Comparison of ENCODE assay signal across 9 mouse cellular contexts in the genomic region with DNA sequence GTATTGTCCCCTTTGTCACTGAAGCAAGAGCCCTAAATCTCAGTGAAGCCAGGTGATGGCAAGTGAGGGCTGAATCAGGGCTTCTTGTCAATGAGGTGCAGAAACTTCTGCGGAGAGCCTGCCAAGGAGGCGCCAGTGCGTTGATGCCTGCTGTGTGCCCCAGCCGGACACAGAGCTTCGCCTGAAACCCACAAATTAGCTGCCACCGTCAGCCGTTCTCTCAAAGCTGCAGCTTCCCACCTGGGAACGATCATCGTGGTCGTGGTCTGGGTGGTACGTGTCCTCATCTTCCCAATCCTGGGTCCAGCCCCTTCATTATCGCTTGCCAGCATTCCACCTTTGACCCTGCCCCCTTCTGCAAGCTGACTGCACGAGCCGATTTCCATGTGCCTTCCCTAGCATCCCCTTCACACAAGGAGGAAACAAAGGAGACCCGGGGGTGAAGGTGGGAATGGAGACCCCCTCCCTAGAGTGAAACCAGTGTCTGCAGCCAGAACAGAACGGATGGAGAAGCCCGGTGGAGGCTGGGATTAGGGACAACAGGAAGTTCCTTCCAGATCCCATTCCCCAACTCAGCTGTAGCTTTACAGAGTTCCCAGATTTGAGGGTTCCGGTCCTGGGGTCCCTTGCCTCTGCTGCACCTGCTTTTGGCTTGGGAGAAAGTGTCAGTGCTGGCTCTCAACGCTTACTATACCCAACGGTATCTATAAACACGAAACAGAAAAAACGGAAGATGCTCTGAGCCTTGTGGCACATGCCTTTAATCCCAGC. TPM values are rescaled to one million over a fixed set of nuclear protein-coding genes. Genes with fewer than 3 reads are reported as not detected.
DNase-seq lines count a peak whose midpoint lies in the region; ATAC-seq lines count a peak whose summit lies in the region.
"Had no signal": no experiment of that assay in that cellular context is flagged by ENCODE, and none has a peak within 500 bp of the region (broad histone marks: within the 10 kb centered on the region; RNA-seq: fewer than 3 reads in every experiment).

No protein-coding gene starts in this region.

- peak; percentile 56 for DNase-seq in adrenal gland, adult 2 months
- DNase-seq in cerebellum, postnatal 10 days = peak; percentile 88
- peak; percentile 32 to 67 for DNase-seq in frontal cortex, postnatal 25 days (ENCODE audit: low spot score in 2 of 2)
- DNase-seq in intestine, embryonic 14.5 days (ENCODE audit: low spot score) = peak; percentile 82
- peak; percentile 45 to 61 for DNase-seq in left cerebral cortex, adult 8-10 months (ENCODE audit: low spot score in 2 of 2)
- DNase-seq in right cerebral cortex, postnatal 4 days = peak; percentile 70
- DNase-seq in spleen, adult 12 weeks (ENCODE audit: low spot score) = no peak

- peaks cover 16% of the 10 kb centered on the region; the same call in 1 of the 2 replicates for H3K36me3 ChIP-seq in intestine, embryonic 14.5 days (ENCODE audit: control insufficient read depth, insufficient read depth, low read length)

- under 1% methylated on average over 22 of the region's 22 CpGs for WGBS in intestine, embryonic 14.5 days

- H3K4me1 ChIP-seq in intestine, embryonic 14.5 days (replicated peaks; ENCODE audit: control insufficient read depth, insufficient read depth, low read length) = peaks cover 17% of the 10 kb centered on the region

- no peaks in the 10 kb centered on the region for H3K27me3 ChIP-seq in intestine, embryonic 14.5 days (replicated peaks; ENCODE audit: control insufficient read depth, insufficient read depth, low read length)

- H3K27ac ChIP-seq in intestine, embryonic 14.5 days (ENCODE audit: low read depth) = no peak overlapping the region

- peak overlapping the region; percentile 65 for H3K9ac ChIP-seq in intestine, embryonic 14.5 days (ENCODE audit: low read length)

- ATAC-seq in intestine, embryonic 14.5 days (replicated peaks; ENCODE audit: low FRiP score, low TSS enrichment, low read depth) = peak; percentile 78
- ATAC-seq in megakaryocyte progenitor cell, adult 5-6 weeks (replicated peaks; ENCODE audit: poor library complexity) = peak; percentile 51

- no peaks in the 10 kb centered on the region for H3K9me3 ChIP-seq in intestine, embryonic 14.5 days (ENCODE audit: control insufficient read depth, low read length)

- peak overlapping the region; percentile 68 for H3K4me2 ChIP-seq in intestine, embryonic 14.5 days (ENCODE audit: low read length)

- peak overlapping the region; percentile 69 for H3K4me3 ChIP-seq in intestine, embryonic 14.5 days (ENCODE audit: low read depth, low read length)

RNA-seq across cellular contexts. Expression of a gene that starts 13.4 kb away (rescaled TPM):
- total RNA-seq in adrenal gland, adult 2 months (2021) = 10 to 100 TPM in 1 of 2 experiments, 1 to 10 TPM in 1; 6.6 to 12.4 TPM
- 25.1 and 25.4 TPM in 2 replicates for polyA plus RNA-seq in adrenal gland, adult 2 months (2012; rRNA removed)
- 12.3 and 14.8 TPM in 2 replicates for polyA plus RNA-seq in intestine, embryonic 14.5 days (2014; fragmentation: Nextera tagmentation; extraction: Ambion mirVana)
- total RNA-seq in left cerebral cortex, adult 8-10 months (2022) = 10 to 100 TPM; 20.6 to 32.1 (median 27.1) TPM
- total RNA-seq in megakaryocyte progenitor cell, adult 5-6 weeks (2015) = 0.37 TPM in 1 of 2 replicates, not detected in the other
- total RNA-seq in megakaryocyte progenitor cell, adult 5-6 weeks (2017) = 0.92 and 1.3 TPM in 2 replicates

RNA-seq across cellular contexts. Expression of a gene that starts 14.8 kb away (rescaled TPM):
- not detected for total RNA-seq in adrenal gland, adult 2 months (2021)
- 0.04 TPM in 1 of 2 replicates, not detected in the other for polyA plus RNA-seq in adrenal gland, adult 2 months (2012; rRNA removed)
- 0.14 TPM in 1 of 2 replicates, not detected in the other for polyA plus RNA-seq in intestine, embryonic 14.5 days (2014; fragmentation: Nextera tagmentation; extraction: Ambion mirVana)
- total RNA-seq in left cerebral cortex, adult 8-10 months (2022) = not detected
- total RNA-seq in megakaryocyte progenitor cell, adult 5-6 weeks (2015) = not detected in 2 replicates
- not detected in 2 replicates for total RNA-seq in megakaryocyte progenitor cell, adult 5-6 weeks (2017)
- total RNA-seq: gastrocnemius, postnatal 36 days had no signal

RNA-seq across cellular contexts. Expression of a gene that starts 21.9 kb away (rescaled TPM):
- 10 to 100 TPM; 11.0 to 11.6 TPM for total RNA-seq in adrenal gland, adult 2 months (2021)
- 25.5 and 28.1 TPM in 2 replicates for polyA plus RNA-seq in adrenal gland, adult 2 months (2012; rRNA removed)
- 19.1 and 19.7 TPM in 2 replicates for polyA plus RNA-seq in intestine, embryonic 14.5 days (2014; fragmentation: Nextera tagmentation; extraction: Ambion mirVana)
- 1 to 10 TPM; 5.9 to 7.1 (median 6.8) TPM for total RNA-seq in left cerebral cortex, adult 8-10 months (2022)
- total RNA-seq in megakaryocyte progenitor cell, adult 5-6 weeks (2015) = 3.6 and 5.3 TPM in 2 replicates
- 6.5 and 9.2 TPM in 2 replicates for total RNA-seq in megakaryocyte progenitor cell, adult 5-6 weeks (2017)

RNA-seq across cellular contexts. Expression of a gene that starts 59.2 kb away (rescaled TPM):
- under 1 TPM in 1 of 2 experiments, not detected in 1; 0.10 TPM for total RNA-seq in adrenal gland, adult 2 months (2021)
- 0.13 and 0.42 TPM in 2 replicates for polyA plus RNA-seq in adrenal gland, adult 2 months (2012; rRNA removed)
- polyA plus RNA-seq in intestine, embryonic 14.5 days (2014; fragmentation: Nextera tagmentation; extraction: Ambion mirVana) = 0.51 and 0.67 TPM in 2 replicates
- under 1 TPM in 3 of 4 experiments, not detected in 1; 0.16 to 0.20 (median 0.19) TPM for total RNA-seq in left cerebral cortex, adult 8-10 months (2022)
- 1.3 and 1.4 TPM in 2 replicates for total RNA-seq in megakaryocyte progenitor cell, adult 5-6 weeks (2015)
- 0.42 and 1.4 TPM in 2 replicates for total RNA-seq in megakaryocyte progenitor cell, adult 5-6 weeks (2017)
- total RNA-seq: gastrocnemius, postnatal 36 days had no signal
